Mouse (Mus musculus): ENCODE results near the gene Rara.
"Not testable (repeated sequence)": the region's sequence is repeated elsewhere in the genome, so short reads cannot be mapped to it uniquely, and the experiment has no call there.

Rara gene

DNA sequence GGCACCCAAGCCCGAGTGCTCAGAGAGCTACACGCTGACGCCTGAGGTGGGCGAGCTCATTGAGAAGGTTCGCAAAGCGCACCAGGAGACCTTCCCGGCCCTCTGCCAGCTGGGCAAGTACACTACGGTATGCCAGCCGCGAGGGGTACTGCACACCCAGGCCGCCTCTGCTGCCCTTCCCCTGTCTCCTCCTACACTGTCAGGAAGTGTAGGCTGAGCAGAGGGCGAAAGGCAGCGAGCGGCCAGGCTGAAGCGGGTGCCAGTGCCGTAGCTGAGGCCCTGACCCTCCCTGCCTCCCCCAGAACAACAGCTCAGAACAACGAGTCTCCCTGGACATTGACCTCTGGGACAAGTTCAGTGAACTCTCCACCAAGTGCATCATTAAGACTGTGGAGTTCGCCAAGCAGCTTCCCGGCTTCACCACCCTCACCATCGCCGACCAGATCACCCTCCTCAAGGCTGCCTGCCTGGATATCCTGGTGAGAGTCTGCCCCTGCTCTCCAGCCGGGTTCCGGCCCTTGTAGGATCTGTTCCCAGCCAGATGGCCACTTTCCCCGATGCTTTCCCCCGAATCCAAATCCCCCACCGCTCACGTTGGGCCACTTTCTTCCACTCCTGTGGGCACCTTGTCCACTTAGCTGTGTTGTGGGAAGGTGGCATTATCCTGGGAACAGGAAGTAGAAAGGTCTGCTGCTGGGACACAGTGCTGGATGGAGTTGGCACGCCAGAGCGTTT, 42.7 kb downstream of the Rara start:
- no peak for DNase-seq (ENCODE audit: low read depth)

DNA sequence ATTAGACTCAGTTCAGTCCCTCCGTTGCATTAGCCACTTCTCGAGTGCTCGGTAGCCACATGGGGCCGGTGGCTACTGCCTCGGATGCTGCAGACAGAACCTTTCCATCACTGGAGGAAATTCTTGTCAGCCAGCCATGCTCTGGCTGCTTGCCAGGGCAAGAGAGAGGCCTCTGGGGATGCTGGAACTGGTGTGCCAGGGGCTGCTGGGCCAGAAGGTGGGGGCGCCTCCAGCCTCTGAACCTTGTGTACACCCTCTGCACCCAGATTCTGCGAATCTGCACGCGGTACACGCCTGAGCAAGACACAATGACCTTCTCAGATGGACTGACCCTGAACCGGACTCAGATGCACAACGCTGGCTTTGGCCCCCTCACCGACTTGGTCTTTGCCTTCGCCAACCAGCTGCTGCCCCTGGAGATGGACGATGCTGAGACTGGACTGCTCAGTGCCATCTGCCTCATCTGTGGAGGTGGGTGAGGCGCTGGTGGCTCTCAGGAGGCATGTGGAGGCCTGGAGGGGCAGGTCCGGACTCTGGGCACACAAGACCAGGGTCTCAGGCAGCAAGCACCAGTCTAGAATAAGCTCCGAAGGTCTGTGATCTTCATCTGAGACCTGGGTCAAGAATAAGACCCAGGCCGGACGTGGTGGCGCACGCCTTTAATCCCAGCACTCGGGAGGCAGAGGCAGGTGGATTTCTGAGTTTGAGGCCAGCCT, 43.9 kb downstream of the Rara start:
- DNase-seq (ENCODE audit: low read depth): no peak

DNA sequence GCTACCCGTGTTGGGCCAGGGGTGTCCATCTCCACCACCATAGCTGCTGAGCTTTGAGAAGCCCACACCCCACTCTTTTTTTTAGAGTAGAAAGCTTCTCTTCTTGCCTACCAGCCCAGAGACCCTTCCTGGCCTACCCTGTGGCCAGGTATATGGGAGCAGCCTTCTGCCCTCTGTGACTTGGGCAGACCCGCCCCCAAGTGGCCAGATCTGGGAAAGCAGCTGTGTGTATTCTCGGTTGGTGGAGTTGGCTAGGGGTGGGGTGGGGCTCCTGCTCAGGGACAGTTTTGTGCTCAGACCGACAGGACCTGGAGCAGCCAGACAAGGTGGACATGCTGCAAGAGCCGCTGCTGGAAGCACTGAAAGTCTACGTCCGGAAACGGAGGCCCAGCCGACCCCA, 44.6 kb downstream of the Rara start:
- peak; percentile 76 for DNase-seq (ENCODE audit: low read depth)

DNA sequence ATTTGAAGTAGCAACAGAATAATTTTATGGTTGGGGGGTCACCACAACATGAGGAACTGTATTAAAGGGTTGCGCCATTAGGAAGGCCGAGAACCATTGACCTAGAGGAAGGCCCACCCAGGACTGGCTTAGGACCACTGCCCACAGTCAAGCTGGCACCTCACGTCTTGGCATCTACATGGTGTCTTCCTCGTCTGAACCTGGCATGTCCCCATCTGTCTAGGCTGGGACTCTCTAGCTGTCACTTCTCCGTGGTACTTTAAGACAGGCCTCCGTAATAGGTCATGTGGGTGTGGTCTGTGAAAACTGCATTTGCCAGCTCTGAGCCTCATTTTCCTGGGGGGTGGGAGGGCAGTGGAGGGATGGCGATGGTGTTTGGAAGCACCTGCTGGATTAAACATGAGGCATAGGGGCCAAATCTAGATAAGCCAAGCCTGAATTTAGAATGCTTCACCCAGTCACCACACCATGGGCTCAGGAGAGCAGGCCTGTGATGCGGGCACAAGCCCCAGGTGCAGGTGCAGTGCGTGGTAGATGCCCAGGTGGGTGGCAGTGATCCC, 45.3 kb downstream of the Rara start:
- no peak for DNase-seq (ENCODE audit: low read depth)

DNA sequence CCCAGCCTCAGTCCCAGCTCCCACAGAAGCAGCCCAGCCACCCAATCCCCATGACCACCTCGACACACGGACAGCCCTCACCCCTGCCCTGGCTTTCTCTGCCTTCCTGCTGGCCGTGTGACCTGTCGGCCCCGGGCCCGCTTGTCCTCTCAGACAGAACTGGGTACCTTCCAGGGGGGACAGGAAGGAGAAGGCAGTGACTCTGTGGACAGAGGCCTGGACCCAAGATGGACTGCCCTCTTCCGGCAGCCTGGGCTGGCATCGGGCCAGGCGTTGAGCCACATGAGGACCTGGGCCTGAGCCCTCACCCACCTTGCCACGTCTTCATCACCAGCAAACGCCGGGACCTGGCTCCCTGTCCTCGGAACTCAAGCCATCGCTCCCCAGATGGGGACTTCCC, 46.0 kb downstream of the Rara start:
- no peak for DNase-seq (ENCODE audit: low read depth)

DNA sequence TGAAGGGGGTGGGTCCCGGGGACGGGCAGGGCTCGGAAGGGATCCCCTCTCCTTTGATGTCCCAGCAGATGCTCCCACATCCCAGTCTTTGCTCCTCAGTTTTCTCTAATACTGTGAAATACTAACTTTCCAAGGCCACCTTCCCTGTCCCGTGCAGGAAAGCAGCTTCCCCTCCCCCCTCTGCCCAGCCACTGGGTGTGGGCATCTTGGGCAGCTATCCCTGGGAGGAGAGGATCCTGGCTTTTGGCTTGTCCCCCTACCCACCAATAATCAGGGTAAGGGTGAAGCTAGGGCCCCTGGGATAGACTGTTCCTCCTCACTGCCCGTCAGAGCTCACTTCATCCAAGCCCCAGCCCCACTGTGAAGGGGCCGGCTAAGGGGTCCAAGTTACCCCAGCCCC, 46.6 kb downstream of the Rara start:
- DNase-seq (ENCODE audit: low read depth): no peak

DNA sequence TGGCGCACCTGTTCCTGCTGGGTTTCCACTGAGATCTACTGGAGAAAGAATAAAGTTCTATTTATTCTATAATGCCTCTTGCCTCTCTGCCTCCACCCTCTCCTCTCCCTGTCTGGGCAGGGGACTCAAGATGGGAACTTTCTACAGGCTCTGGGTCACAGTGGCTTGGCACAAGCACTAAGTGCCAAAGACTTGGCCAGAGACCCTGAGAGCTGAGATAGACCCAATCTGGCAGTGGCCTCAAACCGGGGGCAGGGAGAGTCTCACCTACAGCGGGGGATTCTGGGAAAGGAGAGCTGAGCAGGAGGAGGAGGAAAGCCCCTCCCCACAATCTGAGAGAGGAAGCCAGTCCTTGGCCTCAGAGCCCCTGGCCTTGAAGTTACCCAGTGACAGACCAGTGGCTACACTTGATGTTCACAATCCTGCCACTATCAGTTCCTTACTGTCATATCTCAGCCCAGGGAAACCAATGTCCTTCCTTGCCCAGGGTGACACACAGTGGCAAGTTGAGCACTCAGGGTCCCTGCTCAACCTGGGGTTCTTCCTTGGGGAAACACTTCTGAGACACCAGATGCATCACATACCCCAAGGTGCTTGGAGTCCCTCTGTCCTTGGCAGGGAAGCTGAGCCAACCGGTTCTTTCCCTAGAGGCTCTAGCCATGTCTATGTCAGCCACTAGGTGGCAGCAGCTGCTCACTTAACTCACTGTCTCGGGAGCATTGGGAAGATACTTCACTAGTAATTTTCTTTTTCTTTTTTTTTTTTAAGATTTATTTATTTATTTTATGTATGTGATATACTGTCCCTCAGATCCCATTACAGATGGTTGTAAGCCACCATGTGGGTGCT, 47.5 kb downstream of the Rara start:
- peak; percentile 70 for DNase-seq (ENCODE audit: low read depth)

DNA sequence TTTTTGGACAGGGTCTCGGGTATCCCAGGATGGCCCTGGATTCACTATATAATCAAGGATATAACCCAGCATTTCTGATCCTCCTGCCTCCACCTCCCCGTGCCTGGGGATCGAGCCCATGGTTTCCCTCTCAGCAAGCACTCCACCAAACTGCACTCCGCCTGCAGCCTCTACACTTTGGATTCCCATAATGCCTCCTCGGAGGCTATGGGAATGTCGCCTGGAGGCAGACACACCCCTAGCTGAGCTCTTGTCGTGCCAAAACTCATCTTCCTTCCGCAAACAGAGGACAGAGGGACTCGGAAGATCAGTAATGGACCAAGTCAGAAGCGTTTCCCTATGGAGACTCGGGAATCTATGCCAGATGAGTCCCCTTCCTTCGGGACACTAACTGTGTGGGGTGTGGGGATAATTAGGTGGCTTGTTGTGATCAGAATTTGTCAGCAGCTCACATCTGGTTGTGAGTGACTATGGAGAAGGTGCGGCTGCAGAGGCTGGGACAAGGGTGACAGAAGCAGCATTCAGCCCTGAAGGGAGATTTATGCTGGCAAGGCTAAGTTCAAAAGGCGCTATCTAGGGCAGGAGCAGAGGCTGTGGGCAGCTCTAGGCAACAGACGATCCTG, 51.0 kb downstream of the Rara start:
- DNase-seq (ENCODE audit: low read depth): no peak

DNA sequence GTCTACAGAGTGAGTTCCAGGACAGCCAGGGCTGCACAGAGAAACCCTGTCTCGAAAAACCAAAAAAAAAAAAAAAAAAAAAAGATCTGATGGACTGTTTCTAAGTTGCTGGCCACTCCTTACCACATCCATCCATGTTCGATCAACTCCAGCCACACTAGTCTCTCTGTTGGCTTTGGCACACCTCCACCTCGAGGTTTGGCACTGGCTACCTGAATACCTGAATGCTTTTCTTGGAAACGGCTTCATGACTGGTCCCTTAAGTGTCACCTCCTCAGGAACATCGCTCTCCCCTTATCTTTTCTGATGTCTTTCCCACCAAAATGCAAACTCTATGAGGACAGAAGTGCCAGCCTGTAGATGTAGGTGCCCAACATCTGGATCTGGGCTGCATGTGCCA, 51.7 kb downstream of the Rara start:
- DNase-seq (ENCODE audit: low read depth): no peak

DNA sequence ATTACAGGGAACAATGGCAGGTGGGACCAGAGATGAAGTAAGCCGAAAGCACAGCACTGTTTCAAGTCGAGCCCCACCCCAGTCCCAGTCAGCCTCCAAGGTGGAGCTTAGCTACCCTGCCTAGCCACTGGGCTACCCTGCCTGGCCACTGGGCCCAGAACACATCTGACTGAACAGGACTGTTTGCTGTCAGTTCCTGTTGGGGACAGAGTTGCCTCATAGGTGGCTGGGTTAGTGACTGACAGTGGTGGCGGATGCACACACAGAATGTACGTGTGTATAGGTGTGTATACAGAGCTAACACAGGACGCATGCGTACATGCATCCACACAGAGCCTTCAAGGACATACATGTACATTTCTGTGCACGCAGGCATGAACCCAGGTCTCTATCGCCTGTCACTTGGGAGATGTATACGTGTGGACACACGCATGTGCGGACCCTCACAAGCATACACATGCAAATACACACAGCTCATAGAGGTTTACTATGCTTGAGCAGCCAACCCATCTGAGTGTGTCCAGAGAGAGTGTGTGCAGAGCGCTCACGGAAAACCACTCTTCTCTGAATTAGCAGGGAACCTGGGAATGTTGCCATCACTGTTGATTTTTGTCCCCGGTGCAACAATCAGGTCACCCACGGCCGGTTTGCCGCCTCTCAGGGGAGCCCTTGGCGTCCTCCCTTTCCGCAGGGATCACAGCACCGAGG, 53.8 kb downstream of the Rara start:
- no peak for DNase-seq (ENCODE audit: low read depth)

DNA sequence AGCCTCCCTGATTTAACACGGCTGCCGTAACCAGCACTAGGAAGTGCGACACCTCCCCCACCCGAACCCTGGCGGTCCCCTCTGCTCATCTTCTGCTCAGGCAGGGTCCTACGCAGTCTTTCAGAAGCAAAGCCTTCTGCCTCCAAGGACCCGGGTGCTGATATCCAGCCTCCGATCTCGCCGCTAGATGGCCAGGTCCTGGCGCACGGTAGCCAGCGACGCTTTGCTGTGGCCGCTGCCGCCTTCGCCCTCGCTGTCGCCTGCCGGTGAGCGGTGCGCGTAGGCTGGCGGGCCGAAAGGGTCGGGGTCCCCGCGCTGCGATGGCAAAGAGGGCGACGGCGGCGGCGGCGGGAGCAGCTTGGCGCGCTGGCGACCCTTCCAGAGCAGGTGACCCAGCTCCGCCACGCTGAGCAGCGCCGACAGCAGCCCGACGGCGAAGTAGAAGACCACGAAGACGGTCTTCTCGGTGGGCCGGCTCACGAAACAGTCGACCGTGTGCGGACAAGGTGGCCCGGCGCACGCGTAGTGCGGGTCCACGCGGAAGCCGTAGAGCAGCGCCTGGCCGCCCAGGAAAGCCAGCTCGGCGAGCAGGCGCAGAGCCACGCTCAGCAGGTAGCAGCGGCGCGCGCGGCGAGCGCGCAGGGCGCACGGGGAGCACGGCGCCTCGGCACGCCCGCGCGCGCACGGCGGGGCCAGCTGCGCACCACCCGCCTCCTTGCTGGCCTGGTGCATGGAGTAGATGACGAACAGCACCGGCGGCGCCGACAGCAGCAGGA, 54.6 kb downstream of the Rara start:
- no peak for DNase-seq (ENCODE audit: low read depth)

DNA sequence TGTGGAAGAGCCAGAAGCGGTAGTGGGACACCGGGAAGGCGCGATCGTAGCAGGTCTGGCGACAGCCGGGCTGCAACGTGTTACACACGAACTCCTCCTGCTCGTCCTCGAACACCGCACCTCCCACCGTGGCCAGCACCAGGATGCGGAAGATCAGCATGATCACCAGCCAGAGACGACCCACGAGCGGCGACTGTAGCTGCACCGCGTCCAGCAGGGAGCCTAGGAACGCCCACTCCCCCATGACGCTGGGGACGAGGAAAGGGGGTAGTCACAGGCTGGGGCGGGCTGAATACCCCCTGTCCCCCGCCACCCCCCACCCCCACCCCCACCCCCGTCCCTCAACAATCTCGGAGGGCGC, 55.1 kb downstream of the Rara start, which contains the start of gene Gjd3:
Gene Gjd3 (minus strand): TSS at position 244 of the 361 bp plus-strand sequence.
- no peak for DNase-seq (ENCODE audit: low read depth)

DNA sequence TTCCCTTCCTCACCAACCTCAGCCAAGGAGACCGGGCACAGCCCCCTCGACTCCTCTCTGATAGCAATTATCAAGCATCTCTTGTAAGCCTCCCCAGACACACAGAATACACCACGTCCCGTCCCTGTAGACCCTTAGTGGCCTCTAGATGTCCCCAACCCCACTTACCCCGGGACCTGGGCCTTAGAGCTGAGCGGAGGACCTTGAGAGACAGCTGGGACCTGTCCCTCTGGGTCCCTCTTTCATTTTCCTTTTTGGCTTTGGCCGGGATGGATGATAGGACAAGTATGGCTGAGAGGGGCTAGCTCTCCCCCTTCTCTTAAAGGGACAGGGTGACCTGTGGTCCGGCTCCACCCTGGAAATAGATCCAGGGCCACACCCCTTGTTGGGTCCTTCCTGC, 55.9 kb downstream of the Rara start:
- no peak for DNase-seq (ENCODE audit: low read depth)

DNA sequence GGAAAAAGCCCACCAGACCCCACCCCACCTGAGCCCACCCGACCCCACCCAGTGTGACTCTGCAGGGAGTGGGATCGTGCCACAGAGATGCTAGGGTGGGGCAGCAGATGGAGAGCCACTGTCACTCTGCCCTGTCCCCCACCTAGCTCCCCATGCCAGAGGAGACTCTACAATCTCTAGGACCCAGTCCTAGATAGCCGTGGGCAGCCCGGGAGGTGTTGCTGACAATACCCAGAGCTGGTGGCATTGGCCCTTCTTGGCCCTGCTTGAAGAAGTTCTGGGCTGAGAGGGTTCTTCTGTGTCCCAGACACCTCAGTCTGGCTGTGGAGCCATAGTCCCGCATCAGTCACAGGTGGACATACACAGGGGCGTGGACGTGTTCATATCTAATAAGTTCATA, 57.9 kb downstream of the Rara start:
- DNase-seq (ENCODE audit: low read depth): no peak

DNA sequence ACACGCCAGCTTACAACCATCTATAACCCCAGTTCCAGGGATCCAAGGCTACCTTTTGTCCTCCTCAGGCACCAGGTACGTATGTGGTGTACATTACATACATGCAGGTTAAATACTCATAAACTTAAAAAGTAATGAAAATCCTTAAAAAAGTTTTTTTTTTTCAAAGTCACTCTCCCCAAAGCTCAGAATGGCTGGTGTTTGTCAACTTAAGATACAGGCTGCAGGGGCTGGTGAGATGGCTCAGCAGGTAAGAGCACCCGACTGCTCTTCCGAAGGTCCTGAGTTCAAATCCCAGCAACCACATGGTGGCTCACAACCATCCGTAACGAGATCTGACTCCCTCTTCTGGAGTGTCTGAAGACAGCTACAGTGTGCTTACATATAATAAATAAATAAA, 60.6 kb downstream of the Rara start:
- DNase-seq (ENCODE audit: low read depth): not testable (repeated sequence)

DNA sequence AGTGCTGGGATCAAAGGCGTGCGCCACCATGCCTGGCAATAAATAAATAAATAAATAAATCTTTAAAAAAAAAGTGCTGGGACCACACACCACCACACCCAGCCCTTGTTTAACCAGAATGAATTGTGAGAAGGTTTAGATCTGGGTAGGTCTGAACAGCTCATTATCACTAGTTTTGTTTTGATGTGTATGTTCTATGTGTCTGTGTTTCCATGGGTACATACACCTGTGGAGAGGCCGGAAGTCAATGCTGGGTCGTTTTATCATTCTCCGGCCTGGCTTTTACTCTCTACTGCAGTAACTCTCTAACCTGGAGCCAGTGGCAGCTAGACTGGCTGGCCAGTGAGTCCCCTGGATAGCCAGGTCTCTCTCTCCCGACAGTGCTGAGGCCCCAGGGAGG, 63.2 kb downstream of the Rara start:
- DNase-seq (ENCODE audit: low read depth): no peak

DNA sequence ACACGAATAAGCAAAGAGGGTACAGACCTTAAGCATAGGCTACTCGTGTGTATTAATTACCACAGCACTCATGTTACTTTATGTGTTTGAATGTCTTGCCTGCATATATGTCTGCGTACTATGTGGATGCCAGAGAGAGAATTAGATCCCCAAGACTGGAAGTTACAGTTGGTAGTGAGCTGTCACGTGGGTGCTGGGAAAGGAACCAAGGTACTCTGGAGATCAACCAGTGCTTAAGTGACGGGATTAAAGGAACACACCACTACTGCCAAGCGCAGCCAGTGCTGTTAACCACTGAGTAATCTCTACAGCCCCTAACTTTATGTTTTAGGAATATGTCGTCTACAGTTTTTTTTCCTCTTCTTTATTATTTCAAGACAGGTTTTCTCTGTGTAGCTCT, 68.4 kb downstream of the Rara start:
- DNase-seq (ENCODE audit: low read depth): no peak

DNA sequence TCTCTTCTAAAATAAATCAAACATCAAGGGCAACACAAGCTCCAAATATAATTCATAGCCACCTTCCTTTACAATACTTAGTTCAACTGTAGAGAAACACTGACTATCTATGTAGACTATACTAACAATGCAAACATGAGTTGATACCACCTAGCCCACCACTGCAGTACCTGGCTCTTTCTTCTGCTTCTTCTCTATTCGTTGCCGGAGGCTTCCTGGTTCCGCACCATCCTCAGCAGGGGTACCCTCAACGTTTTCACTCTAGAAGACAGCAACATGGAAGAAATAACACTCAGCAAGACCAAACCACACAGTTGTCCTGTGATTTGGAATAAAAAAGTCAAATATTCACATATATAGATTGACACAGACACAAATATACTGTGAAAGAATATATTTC, 70.0 kb downstream of the Rara start:
- no peak for DNase-seq (ENCODE audit: low read depth)

DNA sequence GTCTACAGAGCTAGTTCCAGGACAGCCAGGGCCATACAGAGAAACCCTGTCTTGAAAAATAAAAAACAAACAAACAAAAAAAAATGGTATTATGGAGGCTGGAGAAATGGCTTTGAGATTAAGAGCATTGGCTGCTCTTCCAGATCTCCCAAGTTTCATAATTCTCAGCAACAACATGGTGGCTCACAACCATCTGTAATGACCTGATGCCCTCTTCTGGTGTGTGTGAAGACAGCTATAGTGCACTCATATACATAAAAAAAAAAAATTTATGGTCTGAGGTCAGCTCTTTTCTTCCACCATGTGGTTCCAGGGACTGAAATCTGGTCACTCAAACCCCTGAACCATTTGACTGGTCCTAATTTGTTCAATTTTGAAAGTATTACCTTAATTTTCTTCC, 71.2 kb downstream of the Rara start:
- DNase-seq (ENCODE audit: low read depth): no peak

DNA sequence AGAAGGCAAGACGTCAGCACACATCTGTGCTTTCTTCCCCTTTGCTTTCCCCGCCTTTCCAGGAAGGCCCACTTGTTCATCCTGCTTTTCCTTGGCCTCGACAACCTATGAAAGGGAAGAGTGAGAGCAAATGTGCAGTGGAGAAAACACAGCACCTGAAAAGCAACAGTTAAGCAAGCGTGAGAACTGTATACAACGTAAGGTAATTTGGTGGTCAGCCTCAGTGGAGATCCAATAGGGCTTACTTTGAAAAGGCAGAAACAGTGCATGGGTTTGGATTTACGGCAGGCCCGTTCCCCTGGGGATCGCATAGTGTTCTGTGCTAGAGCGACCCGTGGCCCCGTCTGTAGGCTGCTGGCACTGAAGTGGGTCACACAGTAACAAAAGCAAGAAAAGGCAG, 71.6 kb downstream of the Rara start:
- DNase-seq (ENCODE audit: low read depth): no peak

DNA sequence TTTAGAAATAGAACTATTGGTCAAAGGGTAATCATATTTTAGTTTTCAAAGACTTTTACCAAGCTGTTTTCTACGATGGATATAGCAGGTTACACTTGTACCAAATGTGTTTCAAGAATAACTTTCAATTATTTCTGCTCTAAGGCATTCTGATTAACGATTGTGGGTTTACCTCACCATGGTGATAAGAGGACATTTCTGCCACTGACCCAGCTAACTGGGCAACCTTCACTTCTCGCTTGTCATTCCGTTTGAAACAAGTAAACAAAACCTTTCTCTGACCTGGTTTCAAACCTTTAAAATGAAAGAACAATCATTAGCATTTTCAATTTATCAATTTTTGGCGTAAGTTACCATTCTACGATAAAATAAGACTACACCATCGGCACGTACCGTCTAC, 79.2 kb downstream of the Rara start:
- DNase-seq (ENCODE audit: low read depth): no peak

Data from c-Kit-positive CD71-positive TER-119-negative erythroid progenitor cells, embryonic 14.5 days (primary cell).